Mouse (Mus musculus): Measurements from ENCODE around the gene Ptpre. TPM values are rescaled to one million over a fixed set of nuclear protein-coding genes. Genes with fewer than 3 reads are reported as not detected.
"Not testable (repeated sequence)": the region's sequence is repeated elsewhere in the genome, so short reads cannot be mapped to it uniquely, and the experiment has no call there.

Ptpre gene
- polyA plus RNA-seq, 1 experiment from 2014 or later, result 1.9 TPM

GRCm38 (mm10) chr7:135689396-135689795, 152.1 kb downstream of the Ptpre start:
- H3K36me3 ChIP-seq (ENCODE audit: control insufficient read depth, insufficient read depth, low read length), result peaks cover 74% of the 10 kb centered on the region
- H3K27ac ChIP-seq (ENCODE audit: low read depth, low read length), result no peak overlapping the region
- H3K27me3 ChIP-seq (replicated peaks; ENCODE audit: control insufficient read depth, insufficient read depth, low read length), result no peaks in the 10 kb centered on the region
- H3K9me3 ChIP-seq (replicated peaks; ENCODE audit: control insufficient read depth, low read length), result no peaks in the 10 kb centered on the region
- DNase-seq (ENCODE audit: low spot score) (no peak), ATAC-seq (no peak)
- no peaks in the 10 kb centered on the region for H3K4me1 ChIP-seq (ENCODE audit: control insufficient read depth, insufficient read depth, low read length)
- 95% methylated on average over 7 of the region's 7 CpGs for WGBS
- no peak overlapping the region for H3K4me2 ChIP-seq (ENCODE audit: low read length)
- H3K4me3 ChIP-seq (ENCODE audit: low read depth, low read length), result no peak overlapping the region
- H3K9ac ChIP-seq (ENCODE audit: low read length), result no peak overlapping the region

- no peaks in the 10 kb centered on the region for H3K4me1 ChIP-seq (ENCODE audit: control insufficient read depth, insufficient read depth, low read length)
- H3K4me3 ChIP-seq (ENCODE audit: low read depth, low read length), result no peak overlapping the region
- no peak overlapping the region for H3K9ac ChIP-seq (ENCODE audit: low read length)
- no peaks in the 10 kb centered on the region for H3K9me3 ChIP-seq (replicated peaks; ENCODE audit: control insufficient read depth, low read length)
- 95% methylated on average over 5 of the region's 5 CpGs for WGBS
- ATAC-seq (no peak), DNase-seq (ENCODE audit: low spot score) (no peak)
- H3K36me3 ChIP-seq (ENCODE audit: control insufficient read depth, insufficient read depth, low read length), result peaks cover 77% of the 10 kb centered on the region
- H3K4me2 ChIP-seq (ENCODE audit: low read length), result no peak overlapping the region
- H3K27ac ChIP-seq (ENCODE audit: low read depth, low read length), result no peak overlapping the region
- no peaks in the 10 kb centered on the region for H3K27me3 ChIP-seq (replicated peaks; ENCODE audit: control insufficient read depth, insufficient read depth, low read length)
These were observed 154.7 kb downstream of the Ptpre start for GRCm38 (mm10) chr7:135691941-135692340.

- 95% methylated on average over 4 of the region's 4 CpGs for WGBS
- no peak overlapping the region for H3K27ac ChIP-seq (ENCODE audit: low read depth, low read length)
These were observed 156.8 kb downstream of the Ptpre start for GRCm38 (mm10) chr7:135694130-135694529.

GRCm38 (mm10) chr7:135694796-135695195, 157.5 kb downstream of the Ptpre start:
- WGBS, result 95% methylated on average over 5 of the region's 5 CpGs
- H3K27ac ChIP-seq (ENCODE audit: low read depth, low read length), result no peak overlapping the region
- no peaks in the 10 kb centered on the region for H3K27me3 ChIP-seq (replicated peaks; ENCODE audit: control insufficient read depth, insufficient read depth, low read length)
- no peaks in the 10 kb centered on the region for H3K9me3 ChIP-seq (replicated peaks; ENCODE audit: control insufficient read depth, low read length)
- no peak overlapping the region for H3K9ac ChIP-seq (ENCODE audit: low read length)
- no peak overlapping the region for H3K4me3 ChIP-seq (ENCODE audit: low read depth, low read length)
- H3K4me1 ChIP-seq (ENCODE audit: control insufficient read depth, insufficient read depth, low read length), result no peaks in the 10 kb centered on the region
- ATAC-seq, result no peak
- H3K36me3 ChIP-seq (ENCODE audit: control insufficient read depth, insufficient read depth, low read length), result peaks cover 80% of the 10 kb centered on the region
- DNase-seq (ENCODE audit: low spot score), result no peak
- H3K4me2 ChIP-seq (ENCODE audit: low read length), result no peak overlapping the region

More at GRCm38 (mm10) chr7:135694130-135694529, 156.8 kb downstream of the Ptpre start:
- H3K27me3 ChIP-seq (replicated peaks; ENCODE audit: control insufficient read depth, insufficient read depth, low read length), result no peaks in the 10 kb centered on the region
- peaks cover 79% of the 10 kb centered on the region for H3K36me3 ChIP-seq (ENCODE audit: control insufficient read depth, insufficient read depth, low read length)
- no peak overlapping the region for H3K9ac ChIP-seq (ENCODE audit: low read length)
- H3K4me1 ChIP-seq (ENCODE audit: control insufficient read depth, insufficient read depth, low read length), result no peaks in the 10 kb centered on the region
- H3K4me2 ChIP-seq (ENCODE audit: low read length), result no peak overlapping the region
- no peak overlapping the region for H3K4me3 ChIP-seq (ENCODE audit: low read depth, low read length)
- H3K9me3 ChIP-seq (replicated peaks; ENCODE audit: control insufficient read depth, low read length), result no peaks in the 10 kb centered on the region
- no peak for DNase-seq (ENCODE audit: low spot score)
- ATAC-seq, result no peak

GRCm38 (mm10) chr7:135696127-135696526, 158.8 kb downstream of the Ptpre start:
- ATAC-seq, result no peak
- H3K27ac ChIP-seq (ENCODE audit: low read depth, low read length), result no peak overlapping the region

GRCm38 (mm10) chr7:135697021-135697740, 159.9 kb downstream of the Ptpre start:
- not testable (repeated sequence) for DNase-seq (ENCODE audit: low spot score); H3K4me1 ChIP-seq (ENCODE audit: control insufficient read depth, insufficient read depth, low read length); H3K9ac ChIP-seq (ENCODE audit: low read length); H3K27me3 ChIP-seq (replicated peaks; ENCODE audit: control insufficient read depth, insufficient read depth, low read length); H3K4me2 ChIP-seq (ENCODE audit: low read length); ATAC-seq; H3K4me3 ChIP-seq (ENCODE audit: low read depth, low read length); H3K9me3 ChIP-seq (replicated peaks; ENCODE audit: control insufficient read depth, low read length); H3K27ac ChIP-seq (ENCODE audit: low read depth, low read length)
- WGBS, result 86% methylated on average over 5 of the region's 5 CpGs
- H3K36me3 ChIP-seq (ENCODE audit: control insufficient read depth, insufficient read depth, low read length), result peaks cover 86% of the 10 kb centered on the region

More at GRCm38 (mm10) chr7:135696127-135696526, 158.8 kb downstream of the Ptpre start:
- H3K27me3 ChIP-seq (replicated peaks; ENCODE audit: control insufficient read depth, insufficient read depth, low read length), result no peaks in the 10 kb centered on the region
- DNase-seq (ENCODE audit: low spot score), result no peak
- H3K4me3 ChIP-seq (ENCODE audit: low read depth, low read length), result no peak overlapping the region
- no peaks in the 10 kb centered on the region for H3K4me1 ChIP-seq (ENCODE audit: control insufficient read depth, insufficient read depth, low read length)
- H3K36me3 ChIP-seq (ENCODE audit: control insufficient read depth, insufficient read depth, low read length), result peaks cover 88% of the 10 kb centered on the region
- no peak overlapping the region for H3K4me2 ChIP-seq (ENCODE audit: low read length)
- no peak overlapping the region for H3K9ac ChIP-seq (ENCODE audit: low read length)
- no peaks in the 10 kb centered on the region for H3K9me3 ChIP-seq (replicated peaks; ENCODE audit: control insufficient read depth, low read length)
- WGBS, result 85% methylated on average over 4 of the region's 4 CpGs

GRCm38 (mm10) chr7:135698362-135698761, 161.1 kb downstream of the Ptpre start:
- H3K4me1 ChIP-seq (ENCODE audit: control insufficient read depth, insufficient read depth, low read length), result no peaks in the 10 kb centered on the region
- ATAC-seq (no peak), DNase-seq (ENCODE audit: low spot score) (no peak)
- H3K27me3 ChIP-seq (replicated peaks; ENCODE audit: control insufficient read depth, insufficient read depth, low read length), result no peaks in the 10 kb centered on the region
- H3K4me2 ChIP-seq (ENCODE audit: low read length), result no peak overlapping the region
- no peak overlapping the region for H3K9ac ChIP-seq (ENCODE audit: low read length)
- H3K4me3 ChIP-seq (ENCODE audit: low read depth, low read length), result no peak overlapping the region
- H3K9me3 ChIP-seq (replicated peaks; ENCODE audit: control insufficient read depth, low read length), result no peaks in the 10 kb centered on the region
- H3K36me3 ChIP-seq (ENCODE audit: control insufficient read depth, insufficient read depth, low read length), result peaks cover 85% of the 10 kb centered on the region
- WGBS, result 98% methylated on average over 2 of the region's 2 CpGs
- H3K27ac ChIP-seq (ENCODE audit: low read depth, low read length), result no peak overlapping the region

GRCm38 (mm10) chr7:135699351-135699750, 162.1 kb downstream of the Ptpre start:
- not testable (repeated sequence) for H3K27me3 ChIP-seq (replicated peaks; ENCODE audit: control insufficient read depth, insufficient read depth, low read length); H3K4me2 ChIP-seq (ENCODE audit: low read length); H3K9me3 ChIP-seq (replicated peaks; ENCODE audit: control insufficient read depth, low read length); DNase-seq (ENCODE audit: low spot score); H3K27ac ChIP-seq (ENCODE audit: low read depth, low read length); H3K4me3 ChIP-seq (ENCODE audit: low read depth, low read length); H3K4me1 ChIP-seq (ENCODE audit: control insufficient read depth, insufficient read depth, low read length); H3K9ac ChIP-seq (ENCODE audit: low read length); ATAC-seq
- H3K36me3 ChIP-seq (ENCODE audit: control insufficient read depth, insufficient read depth, low read length), result peaks cover 87% of the 10 kb centered on the region
- 86% methylated on average over 6 of the region's 6 CpGs for WGBS

GRCm38 (mm10) chr7:135703600-135704148, 166.4 kb downstream of the Ptpre start:
- ATAC-seq, result no peak

More at GRCm38 (mm10) chr7:135703600-135704148, 166.4 kb downstream of the Ptpre start:
- Histone ChIP-seq H3K9ac (ENCODE audit: low read length) (no peak overlapping the region), H3K4me3 (ENCODE audit: low read depth, low read length) (no peak overlapping the region), H3K27me3 (replicated peaks; ENCODE audit: control insufficient read depth, insufficient read depth, low read length) (no peaks in the 10 kb centered on the region), H3K4me2 (ENCODE audit: low read length) (no peak overlapping the region), H3K9me3 (replicated peaks; ENCODE audit: control insufficient read depth, low read length) (no peaks in the 10 kb centered on the region), H3K27ac (ENCODE audit: low read depth, low read length) (no peak overlapping the region), H3K4me1 (ENCODE audit: control insufficient read depth, insufficient read depth, low read length) (no peaks in the 10 kb centered on the region), H3K36me3 (ENCODE audit: control insufficient read depth, insufficient read depth, low read length) (peaks cover 95% of the 10 kb centered on the region)
- DNase-seq (ENCODE audit: low spot score), result no peak
- 94% methylated on average over 9 of the region's 9 CpGs for WGBS

All from forebrain, embryonic 14.5 days (tissue).